Mouse (Mus musculus): ENCODE data around the gene Nop58. TPM values are rescaled to one million over a fixed set of nuclear protein-coding genes. Genes with fewer than 3 reads are reported as not detected.

The Nop58 gene
- total RNA-seq, 1 experiment = 569 TPM

- no peak for DNase-seq (ENCODE audit: low read depth, low spot score)
Measured at GRCm38 (mm10) chr1:59763781-59764251, 79.0 kb downstream of the Nop58 start.

DNA sequence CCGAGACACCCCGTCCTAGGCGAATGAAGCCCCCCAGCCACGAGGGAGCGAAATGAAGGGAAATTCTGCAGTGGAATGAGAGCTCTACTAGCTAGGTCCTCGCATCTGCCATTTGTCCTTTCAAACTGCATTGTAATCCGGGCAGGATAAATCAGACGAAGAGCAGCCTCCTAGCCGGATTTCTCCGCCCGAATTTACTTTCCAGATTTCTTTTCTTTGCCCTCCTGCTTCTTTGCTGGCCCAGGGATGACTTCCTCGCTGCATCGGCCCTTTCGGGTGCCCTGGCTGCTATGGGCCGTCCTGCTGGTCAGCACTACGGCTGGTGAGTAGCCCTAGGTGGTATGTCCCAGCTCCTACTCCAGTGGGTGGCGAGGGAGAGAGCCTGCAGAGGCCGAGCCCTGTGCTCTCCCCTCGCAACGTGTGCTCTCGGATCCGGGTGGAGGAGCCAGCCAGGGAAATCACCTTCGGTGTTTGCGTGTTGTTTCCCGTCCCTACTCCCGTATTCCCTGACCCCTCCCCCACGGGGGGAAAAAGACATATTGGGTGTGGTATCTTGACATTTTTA is 79.7 kb downstream of the Nop58 start:
- TF ChIP-seq ZNF384 (IDR thresholded peaks at IDR 0.05; ENCODE audit: low read depth, low read length) (no peak), CHD2 (IDR thresholded peaks at IDR 0.05; ENCODE audit: low read depth, low read length) (no peak), HCFC1 (IDR thresholded peaks at IDR 0.05; ENCODE audit: borderline replicate concordance, insufficient read depth, low read length) (no peak), MAFK (IDR thresholded peaks at IDR 0.05; ENCODE audit: insufficient read depth, low read depth, low read length) (no peak), ZC3H11A (IDR thresholded peaks at IDR 0.05; ENCODE audit: borderline replicate concordance, low read depth, low read length) (no peak)
- H3K4me3 ChIP-seq (ENCODE audit: insufficient read depth in 1 of 2, low read depth in 1 of 2, low read length in 2 of 2, poor library complexity in 1 of 2, severe bottlenecking in 1 of 2) = peak overlapping the region; percentile 78 to 98
- H3K27ac ChIP-seq (ENCODE audit: insufficient read depth, low read depth, low read length, poor library complexity, severe bottlenecking) = no peak overlapping the region
- H3K9me3 ChIP-seq (ENCODE audit: control insufficient read depth, insufficient read depth, low read depth, low read length) = no peaks in the 10 kb centered on the region
- no peaks in the 10 kb centered on the region for H3K36me3 ChIP-seq (ENCODE audit: control insufficient read depth, insufficient read depth, low read length, poor library complexity, severe bottlenecking)
- in situ Hi-C loops (cut with MboI; ENCODE audit: low sequenced_read_pairs in 2 of 2, unreplicated experiment in 2 of 2) = no loop called here
- peaks cover 0 to 4% of the 10 kb centered on the region in 2 experiments; a peak in 1 of 4 replicates for H3K4me1 ChIP-seq (ENCODE audit: control insufficient read depth in 2 of 2, insufficient read depth in 2 of 2, low read length in 2 of 2, poor library complexity in 1 of 2)
- DNase-seq (ENCODE audit: low read depth, low spot score) = no peak
- peak overlapping the region; percentile 82 for H3K9ac ChIP-seq (ENCODE audit: insufficient read depth, low read depth, low read length, poor library complexity, severe bottlenecking)

More at GRCm38 (mm10) chr1:59763781-59764251, 79.0 kb downstream of the Nop58 start:
- TF ChIP-seq ZC3H11A (IDR thresholded peaks at IDR 0.05; ENCODE audit: borderline replicate concordance, low read depth, low read length) (no peak), HCFC1 (IDR thresholded peaks at IDR 0.05; ENCODE audit: borderline replicate concordance, insufficient read depth, low read length) (no peak)
- Histone ChIP-seq H3K9me3 (ENCODE audit: control insufficient read depth, insufficient read depth, low read depth, low read length) (no peaks in the 10 kb centered on the region), H3K9ac (ENCODE audit: insufficient read depth, low read depth, low read length, poor library complexity, severe bottlenecking) (peak overlapping the region; percentile 87), H3K4me3 (ENCODE audit: insufficient read depth in 1 of 2, low read depth in 1 of 2, low read length in 2 of 2, poor library complexity in 1 of 2, severe bottlenecking in 1 of 2) (peak overlapping the region; percentile 78 to 98), H3K36me3 (ENCODE audit: control insufficient read depth, insufficient read depth, low read length, poor library complexity, severe bottlenecking) (no peaks in the 10 kb centered on the region), H3K27ac (ENCODE audit: insufficient read depth, low read depth, low read length, poor library complexity, severe bottlenecking) (0 out of 2 replicates have a peak overlapping the region, but pooled peaks have one; percentile 29), H3K4me1 (ENCODE audit: control insufficient read depth in 2 of 2, insufficient read depth in 2 of 2, low read length in 2 of 2, poor library complexity in 1 of 2) (peaks cover 0 to 4% of the 10 kb centered on the region in 2 experiments; a peak in 1 of 4 replicates)
- in situ Hi-C loops (cut with MboI; ENCODE audit: low sequenced_read_pairs in 2 of 2, unreplicated experiment in 2 of 2) = no loop called here

DNA sequence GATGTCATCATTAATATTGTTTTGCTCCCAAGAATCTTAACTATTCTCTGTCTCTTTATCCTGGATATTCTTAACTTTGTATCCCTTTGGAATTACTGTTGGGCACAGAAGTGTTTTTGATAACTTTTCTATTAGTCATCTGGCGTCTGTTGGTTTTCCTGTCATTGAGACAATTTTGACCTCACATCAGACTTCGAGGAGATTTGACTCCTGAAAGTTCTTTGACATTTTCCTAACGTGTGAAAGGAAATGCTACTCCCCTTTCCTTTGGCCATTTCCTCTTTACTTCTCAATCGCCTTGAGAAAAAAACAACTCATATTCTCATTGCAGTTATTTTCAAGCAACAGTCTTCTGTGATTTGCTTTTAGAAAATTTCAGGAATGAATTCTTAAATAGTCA is 80.5 kb downstream of the Nop58 start:
- H3K4me3 ChIP-seq (ENCODE audit: insufficient read depth in 1 of 2, low read depth in 1 of 2, low read length in 2 of 2, poor library complexity in 1 of 2, severe bottlenecking in 1 of 2) = peak overlapping the region in 1 of 2 experiments; percentile 98; a peak in 2 of 4 replicates
- H3K36me3 ChIP-seq (ENCODE audit: control insufficient read depth, insufficient read depth, low read length, poor library complexity, severe bottlenecking) = no peaks in the 10 kb centered on the region
- in situ Hi-C loops (cut with MboI; ENCODE audit: low sequenced_read_pairs in 2 of 2, unreplicated experiment in 2 of 2) = no loop called here
- no peaks in the 10 kb centered on the region for H3K9me3 ChIP-seq (ENCODE audit: control insufficient read depth, insufficient read depth, low read depth, low read length)
- no peak overlapping the region for H3K27ac ChIP-seq (ENCODE audit: insufficient read depth, low read depth, low read length, poor library complexity, severe bottlenecking)
- peaks cover 0 to 4% of the 10 kb centered on the region in 2 experiments; a peak in 1 of 4 replicates for H3K4me1 ChIP-seq (ENCODE audit: control insufficient read depth in 2 of 2, insufficient read depth in 2 of 2, low read length in 2 of 2, poor library complexity in 1 of 2)
- TF ChIP-seq ZC3H11A (IDR thresholded peaks at IDR 0.05; ENCODE audit: borderline replicate concordance, low read depth, low read length) (no peak), HCFC1 (IDR thresholded peaks at IDR 0.05; ENCODE audit: borderline replicate concordance, insufficient read depth, low read length) (no peak), ZNF384 (IDR thresholded peaks at IDR 0.05; ENCODE audit: low read depth, low read length) (no peak), CHD2 (IDR thresholded peaks at IDR 0.05; ENCODE audit: low read depth, low read length) (no peak), MAFK (IDR thresholded peaks at IDR 0.05; ENCODE audit: insufficient read depth, low read depth, low read length) (no peak)
- H3K9ac ChIP-seq (ENCODE audit: insufficient read depth, low read depth, low read length, poor library complexity, severe bottlenecking) = no peak overlapping the region
- no peak for DNase-seq (ENCODE audit: low read depth, low spot score)

GRCm38 (mm10) chr1:59766626-59767025 is 81.9 kb downstream of the Nop58 start:
- Histone ChIP-seq H3K4me3 (ENCODE audit: insufficient read depth in 1 of 2, low read depth in 1 of 2, low read length in 2 of 2, poor library complexity in 1 of 2, severe bottlenecking in 1 of 2) (no peak overlapping the region), H3K27ac (ENCODE audit: insufficient read depth, low read depth, low read length, poor library complexity, severe bottlenecking) (no peak overlapping the region), H3K4me1 (ENCODE audit: control insufficient read depth in 2 of 2, insufficient read depth in 2 of 2, low read length in 2 of 2, poor library complexity in 1 of 2) (peaks cover 0 to 4% of the 10 kb centered on the region in 2 experiments; a peak in 1 of 4 replicates), H3K36me3 (ENCODE audit: control insufficient read depth, insufficient read depth, low read length, poor library complexity, severe bottlenecking) (no peaks in the 10 kb centered on the region), H3K9ac (ENCODE audit: insufficient read depth, low read depth, low read length, poor library complexity, severe bottlenecking) (no peak overlapping the region), H3K9me3 (ENCODE audit: control insufficient read depth, insufficient read depth, low read depth, low read length) (no peaks in the 10 kb centered on the region)
- TF ChIP-seq HCFC1 (IDR thresholded peaks at IDR 0.05; ENCODE audit: borderline replicate concordance, insufficient read depth, low read length) (no peak), ZC3H11A (IDR thresholded peaks at IDR 0.05; ENCODE audit: borderline replicate concordance, low read depth, low read length) (no peak), ZNF384 (IDR thresholded peaks at IDR 0.05; ENCODE audit: low read depth, low read length) (no peak), CHD2 (IDR thresholded peaks at IDR 0.05; ENCODE audit: low read depth, low read length) (no peak), MAFK (IDR thresholded peaks at IDR 0.05; ENCODE audit: insufficient read depth, low read depth, low read length) (no peak)
- DNase-seq (ENCODE audit: low read depth, low spot score) = no peak
- in situ Hi-C loops (cut with MboI; ENCODE audit: low sequenced_read_pairs in 2 of 2, unreplicated experiment in 2 of 2) = no loop called here

Other genes starting within 250 kb of the Nop58 start
- gene Fzd7, start 202.5 kb upstream of the Nop58 start, total RNA-seq (2012; rRNA removed) = 57.9 and 88.8 TPM in 2 replicates
- 4.0 and 5.8 TPM in 2 replicates for gene Gm973, start 168.7 kb upstream of the Nop58 start, total RNA-seq (2012; rRNA removed)
- 77.9 and 161 TPM in 2 replicates for gene Sumo1, start 14.1 kb upstream of the Nop58 start, total RNA-seq (2012; rRNA removed)
- gene Bmpr2, start 78.4 kb downstream of the Nop58 start, total RNA-seq (2012; rRNA removed) = 11.9 and 17.0 TPM in 2 replicates
- 9.4 and 9.9 TPM in 2 replicates for gene Fam117b, start 228.0 kb downstream of the Nop58 start, total RNA-seq (2012; rRNA removed)